Mouse (Mus musculus): ENCODE results near the gene Jakmip3.

Jakmip3 gene

GRCm38 (mm10) chr7:138947741-138948140 is 7.2 kb downstream of the Jakmip3 start:
- DNase-seq (ENCODE audit: low spot score in 2 of 2): no peak

GRCm38 (mm10) chr7:138948309-138948708 is 7.8 kb downstream of the Jakmip3 start:
- DNase-seq (ENCODE audit: low spot score in 2 of 2): no peak

- no peak for DNase-seq (ENCODE audit: low spot score in 2 of 2)
These were observed 15.3 kb downstream of the Jakmip3 start for GRCm38 (mm10) chr7:138955787-138956186.

- no peak for DNase-seq (ENCODE audit: low spot score in 2 of 2)
These were observed 16.6 kb downstream of the Jakmip3 start for GRCm38 (mm10) chr7:138957106-138957505.

GRCm38 (mm10) chr7:138959747-138960146 is 19.2 kb downstream of the Jakmip3 start:
- no peak for DNase-seq (ENCODE audit: low spot score in 2 of 2)

- no peak for DNase-seq (ENCODE audit: low spot score in 2 of 2)
These were observed 23.2 kb downstream of the Jakmip3 start for GRCm38 (mm10) chr7:138963756-138964155.

GRCm38 (mm10) chr7:138968010-138968620 is 27.6 kb downstream of the Jakmip3 start:
- DNase-seq (ENCODE audit: low spot score in 2 of 2): no peak

- DNase-seq (ENCODE audit: low spot score in 2 of 2): no peak
These were observed 37.0 kb downstream of the Jakmip3 start for GRCm38 (mm10) chr7:138977510-138977909.

- DNase-seq (ENCODE audit: low spot score in 2 of 2): no peak
These were observed 44.0 kb downstream of the Jakmip3 start for GRCm38 (mm10) chr7:138984576-138984975.

- no peak for DNase-seq (ENCODE audit: low spot score in 2 of 2)
These were observed 48.6 kb downstream of the Jakmip3 start for GRCm38 (mm10) chr7:138989156-138989555.

- DNase-seq (ENCODE audit: low spot score in 2 of 2): no peak
These were observed 62.2 kb downstream of the Jakmip3 start for GRCm38 (mm10) chr7:139002692-139003091.

- DNase-seq (ENCODE audit: low spot score in 2 of 2): no peak
These were observed 62.7 kb downstream of the Jakmip3 start for GRCm38 (mm10) chr7:139003250-139003649.

GRCm38 (mm10) chr7:139009786-139010502 is 69.4 kb downstream of the Jakmip3 start:
- DNase-seq (ENCODE audit: low spot score in 2 of 2): no peak

- peak in 1 of 2 experiments; percentile 13 for DNase-seq (ENCODE audit: low spot score in 2 of 2)
These were observed 70.5 kb downstream of the Jakmip3 start for GRCm38 (mm10) chr7:139011027-139011426.

GRCm38 (mm10) chr7:139011586-139011985 is 71.1 kb downstream of the Jakmip3 start:
- DNase-seq (ENCODE audit: low spot score in 2 of 2): no peak

GRCm38 (mm10) chr7:139012767-139013369 is 72.3 kb downstream of the Jakmip3 start:
- no peak for DNase-seq (ENCODE audit: low spot score in 2 of 2)

GRCm38 (mm10) chr7:139015143-139015542 is 74.6 kb downstream of the Jakmip3 start:
- DNase-seq (ENCODE audit: low spot score in 2 of 2): no peak

- no peak for DNase-seq (ENCODE audit: low spot score in 2 of 2)
These were observed 75.8 kb downstream of the Jakmip3 start for GRCm38 (mm10) chr7:139016288-139016687.

GRCm38 (mm10) chr7:139017249-139017903 is 76.8 kb downstream of the Jakmip3 start:
- no peak for DNase-seq (ENCODE audit: low spot score in 2 of 2)

GRCm38 (mm10) chr7:139020884-139021283 is 80.4 kb downstream of the Jakmip3 start:
- DNase-seq (ENCODE audit: low spot score in 2 of 2): no peak

GRCm38 (mm10) chr7:139021326-139021725 is 80.8 kb downstream of the Jakmip3 start:
- no peak for DNase-seq (ENCODE audit: low spot score in 2 of 2)

GRCm38 (mm10) chr7:139027136-139027535 is 86.6 kb downstream of the Jakmip3 start:
- no peak for DNase-seq (ENCODE audit: low spot score in 2 of 2)

Measured in spleen, postnatal 14 days (tissue).